Mouse (Mus musculus) right cerebral cortex, postnatal 10 days (tissue): ENCODE data around the gene Olfr1216.
"Not testable (repeated sequence)": the region's sequence is repeated elsewhere in the genome, so short reads cannot be mapped to it uniquely, and the experiment has no call there.

Source experiments
- DNase-seq, 2 experiments: peaks; one replicate each; pipeline ENCODE4 v3.0.0; 2021; ENCODE audit warnings: low spot score in 2 of 2

Olfr1216 gene

DNA sequence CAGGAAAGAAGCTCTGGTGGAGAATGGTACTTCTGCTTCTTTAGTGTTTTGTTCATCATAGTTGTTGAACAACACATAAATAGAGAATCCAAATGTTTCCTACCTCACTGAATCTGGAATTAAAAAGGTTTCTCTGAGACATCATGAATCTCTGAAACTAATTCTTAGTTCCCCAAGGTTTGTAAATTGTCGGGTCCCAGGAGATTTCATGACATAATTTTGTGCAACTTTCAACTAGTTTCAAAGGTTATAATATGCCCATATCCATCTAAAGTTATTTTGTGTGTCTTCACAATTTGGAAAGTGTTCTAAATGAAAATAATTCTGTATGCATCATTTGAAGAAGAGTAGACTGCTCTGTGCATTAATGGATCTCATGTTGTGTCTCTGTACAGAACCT, at the start of gene Olfr1216:
Gene Olfr1216 (minus strand): TSS at position 101 of the 400 bp plus-strand sequence.
- no peak for DNase-seq

DNA sequence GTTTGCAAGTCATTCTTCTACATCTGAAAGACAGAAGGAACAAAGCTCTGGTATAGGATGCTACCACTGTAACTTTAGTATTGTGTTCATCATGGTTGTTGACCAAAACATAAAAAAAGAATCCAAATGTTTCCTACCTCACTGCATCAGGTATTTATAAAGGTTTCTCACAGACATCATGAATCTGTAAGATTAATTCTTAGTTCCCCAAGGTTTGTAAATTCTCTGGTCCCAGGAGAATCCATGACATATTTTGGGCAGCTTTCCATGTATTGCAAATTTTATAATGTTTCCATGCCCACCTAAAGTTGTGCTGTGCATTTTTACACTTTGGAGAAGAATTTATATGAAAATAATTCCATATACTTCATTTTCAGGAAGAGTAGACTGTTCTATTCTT, 42.9 kb upstream of the Olfr1216 start, which contains the start of gene Olfr1218:
Gene Olfr1218 (minus strand): TSS at position 101 of the 400 bp plus-strand sequence.
- no peak for DNase-seq

DNA sequence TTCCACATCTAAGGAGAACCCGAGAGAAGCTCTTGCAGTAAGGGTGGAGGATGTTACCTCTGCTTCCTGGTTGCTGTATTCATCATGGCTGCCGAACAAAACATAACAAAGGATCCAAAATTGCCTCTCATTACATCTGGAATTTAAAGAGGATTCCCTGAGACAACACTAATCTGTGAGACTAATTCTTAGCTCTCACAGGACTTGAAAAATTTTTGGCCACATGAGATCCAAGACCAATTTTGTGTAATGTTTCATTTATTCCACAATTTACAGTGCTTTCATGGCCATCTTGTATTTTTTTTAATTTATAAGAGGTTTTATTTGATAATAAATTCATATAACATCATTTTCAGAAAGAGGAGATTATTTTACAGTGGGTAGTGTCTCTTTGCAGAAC, 13.8 kb upstream of the Olfr1216 start, which contains the start of gene Olfr1217:
Gene Olfr1217 (minus strand): TSS at position 101 of the 400 bp plus-strand sequence.
- no peak for DNase-seq

- DNase-seq: not testable (repeated sequence)
These were observed 3.3 kb upstream of the Olfr1216 start for GRCm38 (mm10) chr2:89021436-89021835.

GRCm38 (mm10) chr2:89006873-89007272, 11.3 kb downstream of the Olfr1216 start, which contains the start of gene Olfr1215:
Gene Olfr1215, minus strand, starts transcription at chr2:89006973.
- no peak for DNase-seq

DNA sequence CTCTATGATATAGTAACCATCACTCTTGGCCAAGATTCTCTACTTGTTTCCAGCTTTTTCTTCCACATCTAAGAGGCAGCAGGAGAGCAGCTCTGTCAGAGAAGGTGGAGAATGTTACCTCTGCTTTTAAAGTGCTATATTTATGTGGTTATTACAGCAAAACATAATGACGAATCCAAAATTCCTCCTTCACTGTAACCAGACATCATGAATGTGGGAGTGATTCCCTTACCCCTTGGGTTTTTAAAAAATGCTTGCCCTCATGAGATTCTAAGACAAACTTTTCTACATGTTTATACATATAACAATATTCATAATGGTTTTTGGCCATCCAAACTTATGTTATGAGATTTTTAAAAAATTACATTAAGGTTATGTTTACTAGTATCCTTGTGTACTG, 25.6 kb downstream of the Olfr1216 start, which contains the start of gene Olfr1214:
Gene Olfr1214 (minus strand): TSS at position 101 of the 400 bp plus-strand sequence.
- DNase-seq: no peak

- DNase-seq: no peak
These were observed 38.0 kb downstream of the Olfr1216 start, which contains the start of gene Gm13762 for GRCm38 (mm10) chr2:88980181-88980580. Gene Gm13762, minus strand, starts transcription at chr2:88980281.
